Mouse (Mus musculus) neural tube, embryonic 12.5 days (tissue): ENCODE results near the gene Trrap. TPM values are rescaled to one million over a fixed set of nuclear protein-coding genes. Genes with fewer than 3 reads are reported as not detected.

Experiments
- ATAC-seq: fragments of 200-750 bp; cut with Nextera tagmentation; 2 replicates; pipeline ENCODE4 v1.8.0; 2017; ENCODE audit warnings: low read depth, mild to moderate bottlenecking, moderate TSS enrichment, moderate library complexity; ENCODE audit not compliant: low FRiP score
- H3K27ac ChIP-seq: fragments of 300-500 bp; sonication (generic); 2 replicates; pipeline ENCODE4 v1.5.1; 2016
- H3K27me3 ChIP-seq: fragments of 300-500 bp; sonication (generic); replicated peaks from 2 replicates; pipeline ENCODE4 v1.6.1; 2016; ENCODE audit warnings: mild to moderate bottlenecking
- H3K36me3 ChIP-seq: fragments of 300-500 bp; sonication (generic); 2 replicates; pipeline ENCODE4 v1.6.1; 2016; ENCODE audit warnings: mild to moderate bottlenecking
- H3K4me1 ChIP-seq: fragments of 300-500 bp; sonication (generic); 2 replicates; pipeline ENCODE4 v1.6.1; 2016
- H3K4me2 ChIP-seq: fragments of 300-500 bp; sonication (generic); replicated peaks from 2 replicates; pipeline ENCODE4 v1.6.1; 2016; ENCODE audit warnings: mild to moderate bottlenecking
- H3K4me3 ChIP-seq: fragments of 300-500 bp; sonication (generic); 2 replicates; pipeline ENCODE4 v1.5.1; 2016
- H3K9ac ChIP-seq: fragments of 300-500 bp; sonication (generic); 2 replicates; pipeline ENCODE4 v1.6.1; 2016; ENCODE audit warnings: mild to moderate bottlenecking
- H3K9me3 ChIP-seq: fragments of 300-500 bp; sonication (generic); 2 replicates; pipeline ENCODE4 v1.6.1; 2016; ENCODE audit warnings: mild to moderate bottlenecking
- WGBS: fragments of 180-500 bp; shearing (Covaris S2); methylation state at CpG from one replicate; pipeline ENCODE4 v1.1.7; 2016; 5-methylcytosine and 5-hydroxymethylcytosine counted together
- polyA plus RNA-seq: library from polyadenylated mRNA; unstranded; fragments of >200 nt; fragmentation: Nextera tagmentation; extraction: Ambion mirVana; gene quantifications from 2 replicates; pipeline ENCODE4 v1.2.1, GENCODE M21; 2016

The Trrap gene
- polyA plus RNA-seq, 1 experiment from 2014 or later, result 86.2 TPM

DNA sequence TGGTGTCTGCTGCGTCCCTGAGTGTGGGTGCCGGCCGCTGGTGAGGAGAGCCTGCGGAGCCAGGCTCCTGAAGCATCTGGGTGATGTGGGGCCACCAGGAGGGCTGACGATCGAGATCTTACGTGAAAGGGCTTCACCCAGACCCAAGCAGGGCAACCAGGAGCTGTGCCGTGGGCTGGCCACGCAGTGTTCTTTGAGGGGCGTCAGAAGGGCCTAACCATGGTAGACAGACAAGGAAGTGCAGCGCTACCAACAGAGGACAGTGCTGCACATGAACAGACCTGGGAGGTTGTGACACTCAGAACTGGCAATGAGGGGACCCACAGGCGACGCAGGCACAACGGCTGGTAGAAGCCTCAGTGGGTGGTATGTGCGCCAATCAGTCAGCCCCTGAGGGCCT, 109.5 kb downstream of the Trrap start:
- Histone ChIP-seq H3K4me1 (peaks cover 4% of the 10 kb centered on the region; the same call in 1 of the 2 replicates), H3K36me3 (peaks cover 49% of the 10 kb centered on the region), H3K4me2 (no peak overlapping the region), H3K9me3 (no peaks in the 10 kb centered on the region), H3K4me3 (no peak overlapping the region), H3K9ac (no peak overlapping the region), H3K27me3 (no peaks in the 10 kb centered on the region), H3K27ac (no peak overlapping the region)
- WGBS, result 91% methylated on average over 15 of the region's 15 CpGs
- ATAC-seq, result no peak

DNA sequence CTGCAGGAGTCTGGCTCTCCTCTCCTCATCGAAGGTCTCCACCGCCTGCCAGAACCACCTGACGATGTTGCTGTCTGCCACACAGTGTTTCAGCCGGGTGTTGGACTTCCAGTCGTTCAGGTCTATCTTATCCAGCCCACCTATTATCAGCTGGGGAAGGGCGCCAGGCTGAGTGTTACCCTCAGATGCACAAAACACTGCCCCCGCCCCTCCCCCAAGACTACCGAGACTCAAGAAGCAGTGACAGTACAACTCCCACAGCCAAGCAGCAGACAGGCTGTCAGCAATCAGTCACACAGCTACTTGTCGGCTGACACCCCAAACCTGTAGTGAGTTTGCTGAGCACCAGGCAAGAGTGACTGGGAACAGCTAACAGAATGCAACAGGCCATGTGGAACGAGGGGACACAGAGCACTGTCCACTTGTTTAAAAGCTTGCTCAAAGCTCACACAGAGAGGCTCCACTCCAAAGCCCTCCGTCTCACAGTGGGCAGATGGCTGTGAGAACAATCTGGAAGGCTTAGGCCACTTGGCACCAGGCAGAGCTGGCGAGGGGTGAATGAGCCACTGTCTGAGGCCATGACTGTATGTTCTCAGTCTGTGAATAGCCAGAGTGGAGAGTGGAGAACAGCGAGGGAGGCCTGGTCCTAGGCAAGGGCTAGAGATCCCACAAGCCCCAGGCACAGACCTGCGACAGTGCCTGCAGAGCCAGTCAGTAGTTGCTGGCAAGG, 114.3 kb downstream of the Trrap start:
- Histone ChIP-seq H3K9me3 (no peaks in the 10 kb centered on the region), H3K27me3 (no peaks in the 10 kb centered on the region), H3K4me1 (no peaks in the 10 kb centered on the region), H3K9ac (no peak overlapping the region), H3K4me2 (no peak overlapping the region), H3K36me3 (peaks cover 93% of the 10 kb centered on the region), H3K4me3 (no peak overlapping the region), H3K27ac (no peak overlapping the region)
- no peak for ATAC-seq
- WGBS, result 94% methylated on average over 14 of the region's 14 CpGs

DNA sequence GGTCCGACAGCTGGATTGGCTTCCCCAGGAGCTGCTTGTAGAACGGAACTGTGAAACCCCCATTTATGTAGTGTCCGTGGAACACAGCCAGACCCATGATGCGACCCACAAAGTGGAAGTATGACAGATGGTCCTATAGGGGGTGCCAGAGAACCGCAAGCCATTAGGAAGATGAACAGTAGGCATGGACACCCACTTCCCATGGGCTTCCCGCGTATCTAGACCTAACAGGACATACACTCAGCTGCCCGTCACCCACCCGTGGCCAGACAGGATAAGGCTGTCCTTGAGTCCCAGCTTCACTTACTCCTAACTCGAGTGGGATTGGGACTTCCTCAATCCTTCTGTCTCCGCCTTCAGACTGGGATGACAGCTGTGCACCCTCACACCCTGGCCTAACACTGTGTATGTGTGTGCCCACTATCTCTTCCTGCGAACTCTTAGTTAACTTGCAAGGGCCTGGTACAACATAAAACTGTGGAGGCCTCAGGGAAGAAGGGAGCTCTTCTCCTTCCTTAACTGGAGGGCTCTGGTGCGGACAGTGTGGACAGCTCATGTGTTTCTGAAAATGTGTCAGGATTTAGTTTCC, 117.2 kb downstream of the Trrap start:
- Histone ChIP-seq H3K4me1 (no peaks in the 10 kb centered on the region), H3K27me3 (no peaks in the 10 kb centered on the region), H3K36me3 (peaks cover 98% of the 10 kb centered on the region), H3K4me2 (no peak overlapping the region), H3K27ac (no peak overlapping the region), H3K9ac (no peak overlapping the region), H3K9me3 (no peaks in the 10 kb centered on the region), H3K4me3 (no peak overlapping the region)
- no peak for ATAC-seq
- 86% methylated on average over 13 of the region's 13 CpGs for WGBS

DNA sequence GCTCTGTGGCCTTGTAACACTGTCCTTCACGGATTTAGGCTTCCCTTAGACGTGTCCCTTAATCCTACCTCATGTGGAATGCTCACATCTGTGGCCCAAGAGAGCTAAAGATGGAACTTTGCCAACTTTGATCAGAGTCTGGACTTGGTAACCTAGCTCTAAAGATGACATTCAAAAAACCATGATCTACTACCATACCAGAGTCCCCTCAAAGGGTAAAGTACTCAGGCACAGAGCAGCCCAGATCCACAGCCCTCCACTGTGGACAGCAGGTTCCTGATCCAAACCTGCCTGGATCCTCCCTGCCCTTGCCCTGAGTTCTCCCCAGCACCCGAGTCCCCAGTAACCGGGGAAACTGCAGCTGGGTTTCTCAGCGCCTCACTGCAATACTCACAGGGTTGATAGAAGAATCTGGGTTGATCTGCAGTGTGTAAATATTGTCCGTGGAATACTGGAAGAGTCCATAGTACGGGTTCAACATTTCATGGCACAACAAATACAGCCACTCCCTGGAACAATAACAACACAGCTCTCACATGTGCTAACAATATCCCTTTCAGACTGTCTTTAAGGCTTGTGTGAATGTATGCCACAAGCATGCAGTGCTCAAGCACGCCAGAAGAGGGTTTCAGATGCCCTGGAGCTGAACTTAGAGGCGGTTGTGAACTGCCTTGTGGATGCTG, 118.6 kb downstream of the Trrap start:
- Histone ChIP-seq H3K27ac (no peak overlapping the region), H3K4me2 (no peak overlapping the region), H3K4me3 (no peak overlapping the region), H3K36me3 (peaks cover 93% of the 10 kb centered on the region), H3K4me1 (no peaks in the 10 kb centered on the region), H3K9ac (no peak overlapping the region), H3K9me3 (no peaks in the 10 kb centered on the region), H3K27me3 (no peaks in the 10 kb centered on the region)
- ATAC-seq, result no peak
- WGBS, result 89% methylated on average over 9 of the region's 9 CpGs

DNA sequence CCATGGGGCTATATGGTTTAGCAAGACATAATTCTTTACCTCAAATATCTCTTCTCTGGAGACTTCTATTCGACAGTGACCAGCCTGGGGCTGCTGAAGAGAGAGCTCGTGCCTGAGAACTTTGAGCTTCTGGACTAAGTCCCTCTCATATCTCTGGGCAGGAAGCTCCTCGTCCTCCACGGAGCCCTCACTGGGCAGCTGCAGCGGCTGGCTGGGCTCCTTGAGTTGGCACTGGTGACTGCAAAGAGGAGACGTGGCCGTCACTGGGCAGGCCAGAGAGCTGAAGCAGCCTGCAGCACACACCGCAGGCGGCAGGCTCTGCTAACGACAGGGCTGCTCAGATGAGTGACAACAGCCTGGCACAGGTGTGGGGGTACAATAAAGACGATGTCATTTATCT, 123.7 kb downstream of the Trrap start:
- H3K27me3 ChIP-seq, result no peaks in the 10 kb centered on the region
- no peak overlapping the region for H3K9ac ChIP-seq
- H3K4me3 ChIP-seq, result no peak overlapping the region
- WGBS, result 88% methylated on average over 11 of the region's 11 CpGs
- H3K9me3 ChIP-seq, result no peaks in the 10 kb centered on the region
- H3K27ac ChIP-seq, result no peak overlapping the region
- ATAC-seq, result no peak
- no peaks in the 10 kb centered on the region for H3K4me1 ChIP-seq
- H3K36me3 ChIP-seq, result peaks cover 90% of the 10 kb centered on the region
- no peak overlapping the region for H3K4me2 ChIP-seq

DNA sequence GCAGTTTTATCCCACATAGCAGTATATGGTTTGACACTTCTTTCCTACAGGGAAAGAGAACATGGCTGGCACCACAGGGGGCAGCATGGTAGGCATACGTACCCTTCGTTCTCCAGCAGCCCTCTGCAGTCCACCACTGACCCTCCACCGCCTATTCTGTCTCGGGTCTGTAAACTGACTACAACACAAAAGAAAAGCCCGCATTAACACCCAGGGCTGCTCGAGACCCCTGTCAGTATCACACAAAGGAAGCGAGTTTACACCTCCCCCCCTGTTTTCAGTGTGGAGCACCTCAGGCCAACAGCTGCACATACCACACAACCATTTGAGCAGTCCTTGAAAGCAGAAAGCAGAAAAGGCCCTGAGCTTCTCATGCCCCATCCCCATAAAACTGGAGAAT, 130.3 kb downstream of the Trrap start:
- no peak overlapping the region for H3K4me3 ChIP-seq
- no peak overlapping the region for H3K27ac ChIP-seq
- no peaks in the 10 kb centered on the region for H3K27me3 ChIP-seq
- no peaks in the 10 kb centered on the region for H3K9me3 ChIP-seq
- WGBS, result 14% methylated on average over 7 of the region's 7 CpGs
- no peak overlapping the region for H3K4me2 ChIP-seq
- H3K36me3 ChIP-seq, result peaks cover 63% of the 10 kb centered on the region
- no peak for ATAC-seq
- H3K4me1 ChIP-seq, result peaks cover 14% of the 10 kb centered on the region; the same call in 1 of the 2 replicates
- no peak overlapping the region for H3K9ac ChIP-seq

DNA sequence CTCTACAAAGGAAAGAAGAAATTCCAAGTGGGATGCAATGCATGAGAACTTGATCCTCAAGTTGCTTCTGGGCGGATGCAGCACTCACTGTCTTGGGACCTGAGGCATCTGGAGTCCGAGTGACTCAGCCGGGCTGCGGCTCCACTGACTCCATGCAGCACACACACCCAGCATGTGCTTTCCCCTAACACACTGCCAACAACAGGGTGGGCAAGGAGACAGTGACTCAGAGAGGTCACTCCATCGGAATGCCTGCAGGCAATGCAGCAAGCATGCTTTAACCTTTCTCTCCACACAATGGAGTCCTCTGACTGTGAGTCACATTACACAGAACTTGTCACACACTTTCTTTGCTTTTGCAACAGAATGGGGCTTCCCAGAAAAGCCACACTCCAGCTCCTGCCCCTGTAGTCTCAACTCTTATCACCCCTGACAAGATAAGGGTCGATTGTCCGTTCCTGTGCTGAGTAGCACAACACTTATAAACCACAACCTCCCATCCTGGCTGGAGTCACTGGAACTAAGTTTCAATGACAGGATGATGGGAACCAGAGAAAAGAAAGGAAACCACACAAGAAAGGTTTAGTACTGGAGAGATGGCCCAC, 131.0 kb downstream of the Trrap start:
- peaks cover 14% of the 10 kb centered on the region; the same call in 1 of the 2 replicates for H3K4me1 ChIP-seq
- no peaks in the 10 kb centered on the region for H3K9me3 ChIP-seq
- H3K27me3 ChIP-seq, result no peaks in the 10 kb centered on the region
- no peak overlapping the region for H3K4me2 ChIP-seq
- no peak overlapping the region for H3K27ac ChIP-seq
- H3K36me3 ChIP-seq, result peaks cover 57% of the 10 kb centered on the region
- H3K9ac ChIP-seq, result no peak overlapping the region
- 43% methylated on average over 7 of the region's 7 CpGs for WGBS
- no peak overlapping the region for H3K4me3 ChIP-seq
- ATAC-seq, result no peak

DNA sequence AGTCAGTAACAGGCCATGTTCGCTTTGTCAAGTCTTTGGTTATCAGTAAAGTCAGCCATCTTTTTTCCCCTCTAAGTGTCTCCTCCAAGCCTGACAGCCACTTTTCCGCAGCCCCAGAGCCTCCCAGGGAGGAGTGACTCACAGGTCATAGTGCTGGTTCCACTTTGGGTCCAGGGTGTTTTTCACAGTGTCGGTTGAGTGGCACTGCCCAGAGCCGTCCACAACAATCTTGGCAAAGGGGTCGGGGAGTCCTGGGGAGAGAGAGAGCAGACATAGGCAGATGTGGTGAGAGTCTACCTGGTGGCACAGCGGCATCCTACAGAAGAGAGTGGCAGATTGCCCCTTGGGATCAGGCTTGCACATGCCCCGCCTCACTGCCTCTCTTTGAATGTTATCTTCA, 133.5 kb downstream of the Trrap start:
- Histone ChIP-seq H3K36me3 (peaks cover 36% of the 10 kb centered on the region), H3K27me3 (no peaks in the 10 kb centered on the region), H3K9me3 (no peaks in the 10 kb centered on the region), H3K9ac (no peak overlapping the region), H3K4me1 (peaks cover 14% of the 10 kb centered on the region; the same call in 1 of the 2 replicates), H3K4me2 (no peak overlapping the region), H3K27ac (no peak overlapping the region), H3K4me3 (no peak overlapping the region)
- 91% methylated on average over 7 of the region's 7 CpGs for WGBS
- no peak for ATAC-seq

DNA sequence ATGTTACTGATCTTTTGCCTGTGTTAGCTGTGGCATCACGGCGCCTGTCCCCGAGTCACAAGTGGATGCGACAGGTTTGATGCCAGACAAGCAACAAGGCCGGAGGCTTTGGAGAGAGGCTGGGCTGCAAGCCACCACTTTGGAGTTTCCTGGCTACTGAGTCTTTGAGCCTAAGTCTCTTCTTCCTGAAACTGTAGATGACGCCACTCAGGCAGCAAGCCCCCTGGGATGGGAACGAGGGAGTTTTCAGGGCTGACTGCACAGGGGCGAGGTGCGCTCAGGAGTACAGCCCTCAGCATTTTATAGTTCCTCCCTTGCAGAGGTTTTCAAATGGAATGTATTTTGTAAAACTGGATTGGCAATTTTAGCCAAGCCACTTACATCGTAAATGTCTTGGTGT, 134.3 kb downstream of the Trrap start:
- Histone ChIP-seq H3K9me3 (no peaks in the 10 kb centered on the region), H3K36me3 (peaks cover 29% of the 10 kb centered on the region), H3K27me3 (no peaks in the 10 kb centered on the region), H3K9ac (no peak overlapping the region), H3K27ac (no peak overlapping the region), H3K4me1 (peaks cover 14% of the 10 kb centered on the region; the same call in 1 of the 2 replicates), H3K4me3 (no peak overlapping the region), H3K4me2 (no peak overlapping the region)
- 74% methylated on average over 10 of the region's 10 CpGs for WGBS
- ATAC-seq, result no peak

DNA sequence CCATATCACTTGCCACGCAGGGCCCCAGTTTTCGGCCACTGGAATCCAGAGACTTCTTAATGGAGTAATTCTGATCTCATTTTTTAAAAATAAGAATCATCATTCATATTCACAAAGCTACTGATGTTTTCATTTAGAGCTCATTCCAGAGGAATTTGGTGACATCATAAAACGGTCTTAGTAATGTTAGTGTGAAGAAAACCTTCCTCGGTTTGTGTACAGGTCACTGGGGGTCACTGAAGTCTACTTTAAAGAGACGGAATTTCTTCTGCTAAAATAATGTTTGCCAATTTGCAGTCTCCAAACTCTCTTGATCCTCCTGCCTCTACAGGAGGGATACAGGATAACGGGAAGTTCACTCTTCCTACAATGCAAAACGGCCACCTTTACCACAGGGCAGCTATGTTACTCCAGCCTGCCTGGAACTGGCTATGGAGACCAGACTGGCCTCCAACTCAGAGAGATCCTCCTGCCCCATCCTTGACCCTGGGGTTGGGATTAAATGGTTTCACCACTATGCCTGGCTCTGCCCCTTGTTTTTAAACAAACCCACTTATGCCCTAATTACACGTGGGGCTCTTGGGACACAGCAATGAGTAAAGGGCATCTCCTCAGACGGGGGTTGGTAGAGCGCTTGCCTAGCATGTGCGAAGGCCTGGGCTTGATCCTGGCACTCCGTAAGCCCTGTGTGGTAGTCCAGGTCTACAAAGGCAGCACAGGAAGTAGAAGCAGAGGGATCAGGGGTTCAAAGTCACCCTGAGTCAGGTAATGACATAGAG, 137.0 kb downstream of the Trrap start:
- H3K9me3 ChIP-seq, result no peaks in the 10 kb centered on the region
- 84% methylated on average over 12 of the region's 12 CpGs for WGBS
- peaks cover 15% of the 10 kb centered on the region for H3K36me3 ChIP-seq
- no peak overlapping the region for H3K9ac ChIP-seq
- no peaks in the 10 kb centered on the region for H3K27me3 ChIP-seq
- H3K4me1 ChIP-seq, result no peaks in the 10 kb centered on the region
- no peak overlapping the region for H3K4me2 ChIP-seq
- ATAC-seq, result no peak
- H3K4me3 ChIP-seq, result no peak overlapping the region
- H3K27ac ChIP-seq, result no peak overlapping the region

DNA sequence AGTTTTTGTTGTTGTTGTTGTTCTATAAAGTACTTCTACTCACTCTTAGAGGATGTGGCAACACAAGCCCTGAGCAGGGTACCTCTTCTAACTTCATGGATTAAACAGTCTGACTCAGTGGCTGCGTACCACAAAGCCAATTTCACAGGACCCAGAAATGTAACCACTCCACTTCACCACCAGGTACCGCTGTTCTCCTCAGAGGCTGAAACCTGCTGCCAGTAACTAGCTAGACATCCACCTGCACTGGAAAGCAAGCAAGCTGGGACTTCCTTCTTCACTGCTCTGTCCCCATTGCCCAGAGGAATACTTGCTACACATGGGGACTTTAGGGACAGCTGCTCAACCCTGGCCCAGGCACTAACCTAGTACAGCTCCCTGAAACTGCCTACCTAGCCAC, 140.1 kb downstream of the Trrap start:
- no peak overlapping the region for H3K4me2 ChIP-seq
- H3K4me3 ChIP-seq, result no peak overlapping the region
- H3K9ac ChIP-seq, result no peak overlapping the region
- H3K27ac ChIP-seq, result no peak overlapping the region
- H3K4me1 ChIP-seq, result peaks cover 18% of the 10 kb centered on the region
- ATAC-seq, result no peak
- no peaks in the 10 kb centered on the region for H3K27me3 ChIP-seq
- 72% methylated on average over 2 of the region's 2 CpGs for WGBS
- no peaks in the 10 kb centered on the region for H3K36me3 ChIP-seq
- H3K9me3 ChIP-seq, result no peaks in the 10 kb centered on the region
